Mouse (Mus musculus): ENCODE measurements around the gene Abcb4. TPM values are rescaled to one million over a fixed set of nuclear protein-coding genes. Genes with fewer than 3 reads are reported as not detected.
"Not testable (repeated sequence)": the region's sequence is repeated elsewhere in the genome, so short reads cannot be mapped to it uniquely, and the experiment has no call there.

Gene Abcb4
- total RNA-seq, 2 experiments from 2014 or later = 3.8 to 5.8 TPM

DNA sequence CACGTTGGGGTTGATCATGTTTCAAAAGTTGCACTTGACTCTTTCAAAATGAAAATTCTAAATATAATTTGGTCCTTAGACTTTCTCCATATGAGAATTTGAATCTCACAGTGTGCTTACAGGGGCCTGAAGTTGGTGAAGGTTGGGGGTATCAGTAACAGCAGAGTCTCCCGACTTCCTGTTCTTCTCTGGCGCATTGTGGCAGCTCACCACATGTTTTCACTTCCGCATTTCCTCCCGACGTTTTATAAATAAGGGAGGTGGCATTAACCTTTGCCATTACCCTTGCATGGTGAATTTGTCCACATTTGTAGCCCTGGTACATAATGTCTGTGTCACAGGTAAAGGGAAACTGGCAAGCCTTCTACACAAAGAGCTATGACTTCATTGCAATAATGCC lies 23.6 kb downstream of the Abcb4 start:
- H3K4me3 ChIP-seq = no peak overlapping the region
- DNase-seq (ENCODE audit: extremely low spot score in 1 of 2, low spot score in 2 of 2) = no peak
- intact Hi-C loops (cut with DNase I) = no loop called here
- no peak for TF ChIP-seq CTCF (IDR thresholded peaks at IDR 0.05)
- no peak overlapping the region for H3K27ac ChIP-seq

DNA sequence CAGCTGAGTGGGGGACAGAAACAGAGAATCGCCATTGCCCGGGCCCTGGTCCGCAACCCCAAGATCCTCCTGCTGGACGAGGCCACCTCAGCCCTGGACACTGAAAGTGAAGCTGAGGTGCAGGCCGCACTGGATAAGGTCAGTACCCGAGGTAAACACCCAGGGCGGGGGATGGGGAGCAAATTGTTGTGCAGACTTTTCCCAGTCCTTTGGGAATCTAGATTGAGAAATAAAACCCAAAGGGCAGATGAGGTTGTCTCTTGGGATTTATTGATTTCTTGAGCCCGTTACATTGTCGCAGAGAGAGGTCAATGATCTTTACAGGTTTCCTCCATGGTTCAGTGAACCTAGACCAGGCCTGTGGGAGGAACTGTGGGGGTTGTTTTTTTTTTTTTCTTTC lies 34.9 kb downstream of the Abcb4 start:
- intact Hi-C loops (cut with DNase I) = no loop called here
- Histone ChIP-seq H3K4me3 (no peak overlapping the region), H3K27ac (no peak overlapping the region)
- DNase-seq (ENCODE audit: extremely low spot score in 1 of 2, low spot score in 2 of 2) = no peak
- TF ChIP-seq CTCF (IDR thresholded peaks at IDR 0.05) = no peak

DNA sequence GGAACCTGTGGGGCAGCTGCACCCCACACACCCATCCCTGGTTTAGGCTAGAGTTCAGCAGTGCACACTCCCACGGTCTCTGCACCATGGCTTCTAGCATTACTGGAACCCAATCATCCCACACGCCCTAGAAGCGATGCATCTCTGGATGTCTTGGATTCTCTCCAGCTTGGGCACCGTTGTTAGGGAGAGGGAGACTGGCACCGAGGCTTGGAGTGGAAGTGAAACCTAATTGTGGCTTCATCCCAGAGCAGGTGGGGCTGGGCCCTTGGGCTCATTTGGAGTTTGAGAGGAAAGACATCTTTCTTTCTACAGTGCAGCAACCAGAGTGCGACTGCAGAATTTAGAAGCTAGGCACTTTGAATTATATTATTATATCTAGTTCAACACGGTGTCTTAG lies 44.4 kb downstream of the Abcb4 start:
- H3K4me3 ChIP-seq = no peak overlapping the region
- H3K27ac ChIP-seq = no peak overlapping the region
- DNase-seq (ENCODE audit: extremely low spot score in 1 of 2, low spot score in 2 of 2) = no peak
- TF ChIP-seq CTCF (IDR thresholded peaks at IDR 0.05) = no peak
- intact Hi-C loops (cut with DNase I) = loop anchor here (5.0 kb wide), 1 partner anchor 174 kb away; no protein-coding TSS in a partner anchor

DNA sequence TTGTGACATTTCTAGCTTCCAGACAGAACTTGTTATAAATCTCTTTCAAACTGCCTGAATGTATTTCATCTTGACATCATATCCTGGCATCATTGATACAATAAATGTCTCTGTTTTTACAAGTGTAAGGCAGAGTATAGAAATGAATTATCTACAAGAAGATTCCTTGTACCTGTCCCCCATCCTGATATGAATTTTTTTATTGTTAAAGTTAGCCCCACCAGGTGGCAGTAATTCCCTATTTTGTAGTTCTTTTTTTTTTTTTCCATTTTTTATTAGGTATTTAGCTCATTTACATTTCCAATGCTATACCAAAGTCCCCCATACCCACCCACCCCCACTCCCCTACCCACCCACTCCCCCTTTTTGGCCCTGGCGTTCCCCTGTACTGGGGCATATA lies 47.7 kb downstream of the Abcb4 start:
- not testable (repeated sequence) for H3K27ac ChIP-seq; DNase-seq (ENCODE audit: extremely low spot score in 1 of 2, low spot score in 2 of 2); H3K4me3 ChIP-seq
- peak; percentile 32 for TF ChIP-seq CTCF (IDR thresholded peaks at IDR 0.05)
- intact Hi-C loops (cut with DNase I) = loop anchor here (10.0 kb wide), 1 partner anchor 104 kb away; no protein-coding TSS in a partner anchor

DNA sequence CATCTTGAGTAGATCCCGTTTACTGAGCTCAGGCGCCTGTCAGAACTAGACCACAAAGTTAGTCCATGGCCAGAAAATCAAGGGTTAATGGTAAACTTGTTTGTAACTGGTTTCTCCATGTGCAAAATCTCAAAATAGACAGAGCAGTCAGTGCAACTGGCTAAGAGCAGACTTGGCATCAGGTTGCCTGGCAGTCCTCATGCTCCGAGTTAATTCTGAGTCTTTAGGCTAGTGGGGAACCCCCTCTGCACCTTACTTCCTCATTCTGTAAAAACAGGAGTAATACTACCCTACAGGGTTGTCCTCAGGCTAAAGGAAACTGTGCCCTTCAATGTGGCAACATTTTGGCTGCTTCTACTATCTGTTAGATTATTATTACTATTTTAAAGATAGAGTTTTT lies 50.3 kb downstream of the Abcb4 start:
- no peak for TF ChIP-seq CTCF (IDR thresholded peaks at IDR 0.05)
- Histone ChIP-seq H3K4me3 (no peak overlapping the region), H3K27ac (no peak overlapping the region)
- no peak for DNase-seq (ENCODE audit: extremely low spot score in 1 of 2, low spot score in 2 of 2)
- intact Hi-C loops (cut with DNase I) = loop anchor here (10.0 kb wide), 1 partner anchor 101 kb away; no protein-coding TSS in a partner anchor

DNA sequence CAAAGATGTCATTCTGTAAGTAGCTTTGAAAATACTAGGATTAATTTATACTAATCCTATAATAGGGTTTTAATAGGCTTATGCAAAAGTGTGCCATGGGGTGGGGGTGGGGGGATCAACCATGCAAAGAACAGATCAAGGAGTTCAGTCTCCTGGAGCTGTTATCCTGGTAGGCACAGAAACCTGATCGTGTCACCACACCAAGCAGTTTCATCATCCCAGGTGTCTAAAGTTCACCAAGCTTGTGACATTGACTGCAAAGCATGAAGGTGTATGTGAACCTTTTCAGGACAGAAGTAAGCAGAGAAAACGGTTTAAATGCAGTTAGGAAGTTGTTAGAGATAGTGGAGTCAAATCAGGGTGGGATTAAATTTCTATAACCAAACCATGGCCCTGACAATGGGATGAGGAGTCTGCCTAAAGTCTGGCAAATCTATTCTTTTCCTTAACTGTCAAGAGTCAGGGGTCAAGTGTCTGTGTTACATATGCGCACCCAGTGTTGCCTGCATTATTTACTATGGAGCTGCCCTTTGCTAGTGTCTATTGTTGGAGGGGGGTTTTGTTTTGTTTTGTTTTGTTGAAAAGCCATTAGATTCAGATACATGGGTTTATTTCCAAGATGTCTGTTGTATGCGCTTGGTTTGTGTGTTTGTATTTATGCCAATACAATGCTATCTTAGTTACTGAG lies 54.0 kb downstream of the Abcb4 start:
- H3K4me3 ChIP-seq = no peak overlapping the region
- H3K27ac ChIP-seq = no peak overlapping the region
- TF ChIP-seq CTCF (IDR thresholded peaks at IDR 0.05) = no peak
- DNase-seq (ENCODE audit: extremely low spot score in 1 of 2, low spot score in 2 of 2) = no peak
- intact Hi-C loops (cut with DNase I) = loop anchor here (10.0 kb wide), 1 partner anchor 97 kb away; no protein-coding TSS in a partner anchor

DNA sequence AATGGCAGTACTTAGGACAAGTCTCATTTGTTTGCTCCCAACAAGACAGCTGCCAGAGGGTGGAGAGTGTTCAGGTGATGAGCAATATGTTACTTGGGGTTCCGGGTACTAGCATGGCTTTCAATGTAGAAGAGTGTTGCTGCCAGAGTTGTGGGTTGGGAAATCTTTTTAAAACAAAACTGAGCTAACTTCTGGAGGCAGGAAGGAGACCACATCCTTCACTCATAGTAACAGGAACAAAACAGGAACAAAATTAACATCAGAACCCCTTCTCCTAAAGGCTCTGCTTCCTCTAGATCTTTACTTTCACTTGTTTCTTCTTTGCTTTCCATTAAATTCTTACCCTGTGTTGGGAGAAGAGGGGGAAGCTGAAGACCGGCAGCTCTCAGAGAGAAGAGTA lies 60.1 kb downstream of the Abcb4 start:
- no peak overlapping the region for H3K4me3 ChIP-seq
- DNase-seq (ENCODE audit: extremely low spot score in 1 of 2, low spot score in 2 of 2) = no peak
- TF ChIP-seq CTCF (IDR thresholded peaks at IDR 0.05) = no peak
- H3K27ac ChIP-seq = no peak overlapping the region
- intact Hi-C loops (cut with DNase I) = no loop called here

DNA sequence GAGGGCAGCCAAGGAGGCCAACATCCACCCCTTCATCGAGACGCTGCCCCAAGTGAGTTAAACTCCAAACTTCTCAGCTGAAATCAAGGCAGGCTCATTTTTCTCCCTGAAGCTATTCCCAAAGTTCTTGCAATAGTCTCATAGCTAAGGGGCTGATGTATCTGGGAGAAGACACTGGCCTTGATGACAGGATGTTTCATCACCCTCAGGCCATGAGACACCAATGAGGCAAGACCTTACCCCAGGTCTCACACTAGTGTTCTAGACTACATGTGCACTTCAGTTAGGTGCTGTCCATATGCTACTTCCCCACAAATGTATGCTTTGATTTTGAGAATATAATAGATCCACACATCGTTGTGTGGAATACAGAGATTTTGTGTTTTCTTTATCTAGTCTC lies 62.0 kb downstream of the Abcb4 start:
- no peak for DNase-seq (ENCODE audit: extremely low spot score in 1 of 2, low spot score in 2 of 2)
- no peak overlapping the region for H3K4me3 ChIP-seq
- no peak for TF ChIP-seq CTCF (IDR thresholded peaks at IDR 0.05)
- intact Hi-C loops (cut with DNase I) = no loop called here
- no peak overlapping the region for H3K27ac ChIP-seq

DNA sequence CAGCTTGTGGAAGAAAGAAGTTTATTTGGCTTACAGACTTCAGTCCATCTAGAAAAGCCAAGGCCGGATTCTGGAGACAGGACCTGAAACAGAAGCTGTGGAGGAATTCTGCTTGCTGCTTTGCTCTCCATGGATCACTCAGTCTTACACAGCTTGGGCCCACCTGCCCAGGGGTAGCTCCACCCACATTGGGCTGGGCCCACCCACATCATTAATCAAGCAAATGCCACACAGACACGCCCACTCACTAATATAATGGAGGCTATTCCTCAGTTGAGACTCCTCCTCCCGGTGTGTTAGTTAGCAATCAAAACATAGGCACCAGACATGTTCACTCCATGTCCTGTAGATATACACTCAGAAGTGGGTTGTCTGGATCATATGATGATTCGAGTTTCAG lies 67.0 kb downstream of the Abcb4 start:
- Histone ChIP-seq H3K4me3 (no peak overlapping the region), H3K27ac (no peak overlapping the region)
- intact Hi-C loops (cut with DNase I) = no loop called here
- DNase-seq (ENCODE audit: extremely low spot score in 1 of 2, low spot score in 2 of 2) = no peak
- TF ChIP-seq CTCF (IDR thresholded peaks at IDR 0.05) = no peak

DNA sequence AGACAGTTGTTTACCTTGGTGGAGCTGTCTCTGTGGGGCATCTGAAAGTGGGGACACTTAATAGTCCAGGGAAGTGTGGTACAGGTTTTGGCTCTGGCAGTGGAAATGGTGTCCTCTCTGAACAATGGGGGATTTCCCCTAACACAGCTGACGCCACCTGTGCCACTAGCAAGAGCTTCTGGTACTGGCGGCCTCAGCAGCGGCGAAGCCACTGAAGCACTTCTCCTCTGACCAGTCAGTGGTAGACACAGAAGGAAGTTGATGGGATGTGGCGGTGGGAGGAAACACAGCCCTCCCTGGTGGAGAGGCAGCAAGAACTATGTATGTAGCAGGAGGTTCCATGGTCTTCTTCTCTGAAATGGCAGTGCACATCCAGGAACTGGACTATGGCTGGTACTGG lies 71.0 kb downstream of the Abcb4 start:
- TF ChIP-seq CTCF (IDR thresholded peaks at IDR 0.05) = no peak
- DNase-seq (ENCODE audit: extremely low spot score in 1 of 2, low spot score in 2 of 2) = no peak
- intact Hi-C loops (cut with DNase I) = no loop called here
- no peak overlapping the region for H3K27ac ChIP-seq
- H3K4me3 ChIP-seq = no peak overlapping the region

DNA sequence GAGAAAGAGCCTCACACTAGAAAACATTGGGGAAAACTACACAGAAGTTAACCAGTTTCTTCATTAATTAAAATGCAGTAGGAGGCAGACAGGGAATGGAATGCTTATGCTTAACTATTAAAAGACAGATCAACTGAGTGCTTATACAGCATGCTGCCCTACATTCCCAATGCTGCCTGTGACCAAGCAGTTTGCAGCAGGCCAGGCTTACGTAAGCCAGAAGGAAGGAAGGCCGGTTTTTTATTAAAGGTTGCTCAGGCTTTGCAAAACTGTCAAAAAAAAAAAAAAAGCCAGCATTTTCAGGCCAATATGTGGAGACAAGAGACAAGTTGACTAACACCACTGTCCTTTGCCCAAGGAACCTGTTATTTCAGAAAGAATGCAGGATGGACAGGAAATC lies 77.2 kb downstream of the Abcb4 start:
- Histone ChIP-seq H3K27ac (no peak overlapping the region), H3K4me3 (no peak overlapping the region)
- no peak for TF ChIP-seq CTCF (IDR thresholded peaks at IDR 0.05)
- intact Hi-C loops (cut with DNase I) = no loop called here
- no peak for DNase-seq (ENCODE audit: extremely low spot score in 1 of 2, low spot score in 2 of 2)

DNA sequence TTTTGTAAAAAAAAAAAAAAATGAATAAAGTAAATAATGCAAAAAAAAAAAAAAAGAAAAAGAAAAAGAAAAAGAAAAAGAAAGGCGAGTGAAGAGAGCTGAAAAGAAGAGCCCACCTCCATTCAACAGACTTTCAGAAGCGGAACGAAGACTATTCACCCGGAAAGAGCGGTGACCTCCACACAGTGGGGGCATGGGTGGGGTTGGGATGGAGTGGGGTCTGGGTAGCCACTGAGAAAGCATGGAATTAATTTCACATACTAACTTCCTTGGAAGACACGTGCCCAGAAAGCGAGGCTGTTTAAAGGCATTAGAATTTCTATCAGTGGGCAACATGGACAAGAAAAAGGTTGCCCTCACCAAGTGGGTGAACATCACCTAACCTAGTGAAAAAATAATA lies 78.8 kb downstream of the Abcb4 start:
- H3K4me3 ChIP-seq = no peak overlapping the region
- H3K27ac ChIP-seq = no peak overlapping the region
- no peak for TF ChIP-seq CTCF (IDR thresholded peaks at IDR 0.05)
- DNase-seq (ENCODE audit: extremely low spot score in 1 of 2, low spot score in 2 of 2) = no peak
- intact Hi-C loops (cut with DNase I) = no loop called here

DNA sequence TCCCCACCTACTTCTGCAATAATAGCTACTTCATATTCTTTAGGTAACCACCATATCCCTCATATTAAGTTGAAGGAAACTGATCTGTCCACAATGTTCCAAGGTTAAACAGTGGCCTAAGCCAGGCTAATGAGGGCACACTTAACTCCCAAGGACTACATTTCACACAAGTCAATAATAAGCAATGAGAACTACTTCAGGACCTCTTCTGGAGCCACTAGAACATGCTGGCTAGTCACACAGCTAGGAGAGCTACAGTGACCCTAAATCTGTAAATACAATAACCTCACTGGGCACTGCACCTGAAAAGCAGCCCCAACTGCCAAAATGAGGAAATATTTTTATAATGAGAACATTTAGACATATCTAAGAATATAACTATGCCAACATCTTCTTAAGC lies 81.2 kb downstream of the Abcb4 start:
- no peak for DNase-seq (ENCODE audit: extremely low spot score in 1 of 2, low spot score in 2 of 2)
- TF ChIP-seq CTCF (IDR thresholded peaks at IDR 0.05) = no peak
- intact Hi-C loops (cut with DNase I) = no loop called here
- Histone ChIP-seq H3K27ac (no peak overlapping the region), H3K4me3 (no peak overlapping the region)
